Mouse (Mus musculus): Measurements from ENCODE around the gene Nectin3. TPM values are rescaled to one million over a fixed set of nuclear protein-coding genes. Genes with fewer than 3 reads are reported as not detected.

Gene Nectin3
- polyA plus RNA-seq, 1 experiment: 21.9 TPM

GRCm38 (mm10) chr16:46500759-46501158 lies 2.4 kb upstream of the Nectin3 start:
- H3K4me3 ChIP-seq (ENCODE audit: insufficient read depth, low read length): no peak overlapping the region

GRCm38 (mm10) chr16:46497686-46498420 lies 472 bp downstream of the Nectin3 start:
- Histone ChIP-seq H3K27ac (ENCODE audit: insufficient read depth, low read length) (peak overlapping the region; percentile 74), H3K4me1 (ENCODE audit: control insufficient read depth, insufficient read depth, low read length) (no peaks in the 10 kb centered on the region), H3K4me3 (ENCODE audit: insufficient read depth, low read length) (peak overlapping the region; percentile 94)
- TF ChIP-seq POLR2A (IDR thresholded peaks at IDR 0.05; ENCODE audit: extremely low read depth, insufficient read depth, low read length) (peak; percentile 82), CTCF (IDR thresholded peaks at IDR 0.05; ENCODE audit: extremely low read depth, insufficient read depth, low read length) (no peak)

More at GRCm38 (mm10) chr16:46500759-46501158, 2.4 kb upstream of the Nectin3 start:
- Histone ChIP-seq H3K27ac (ENCODE audit: insufficient read depth, low read length) (no peak overlapping the region), H3K4me1 (ENCODE audit: control insufficient read depth, insufficient read depth, low read length) (no peaks in the 10 kb centered on the region)
- no peak for TF ChIP-seq POLR2A (IDR thresholded peaks at IDR 0.05; ENCODE audit: extremely low read depth, insufficient read depth, low read length)
- no peak for TF ChIP-seq CTCF (IDR thresholded peaks at IDR 0.05; ENCODE audit: extremely low read depth, insufficient read depth, low read length)

- peak overlapping the region; percentile 74 for H3K27ac ChIP-seq (ENCODE audit: insufficient read depth, low read length)
- H3K4me1 ChIP-seq (ENCODE audit: control insufficient read depth, insufficient read depth, low read length): no peaks in the 10 kb centered on the region
- TF ChIP-seq POLR2A (IDR thresholded peaks at IDR 0.05; ENCODE audit: extremely low read depth, insufficient read depth, low read length) (peak; percentile 89), CTCF (IDR thresholded peaks at IDR 0.05; ENCODE audit: extremely low read depth, insufficient read depth, low read length) (no peak)
- peak overlapping the region; percentile 94 for H3K4me3 ChIP-seq (ENCODE audit: insufficient read depth, low read length)
Observed at GRCm38 (mm10) chr16:46496889-46497685, 1.2 kb downstream of the Nectin3 start.

DNA sequence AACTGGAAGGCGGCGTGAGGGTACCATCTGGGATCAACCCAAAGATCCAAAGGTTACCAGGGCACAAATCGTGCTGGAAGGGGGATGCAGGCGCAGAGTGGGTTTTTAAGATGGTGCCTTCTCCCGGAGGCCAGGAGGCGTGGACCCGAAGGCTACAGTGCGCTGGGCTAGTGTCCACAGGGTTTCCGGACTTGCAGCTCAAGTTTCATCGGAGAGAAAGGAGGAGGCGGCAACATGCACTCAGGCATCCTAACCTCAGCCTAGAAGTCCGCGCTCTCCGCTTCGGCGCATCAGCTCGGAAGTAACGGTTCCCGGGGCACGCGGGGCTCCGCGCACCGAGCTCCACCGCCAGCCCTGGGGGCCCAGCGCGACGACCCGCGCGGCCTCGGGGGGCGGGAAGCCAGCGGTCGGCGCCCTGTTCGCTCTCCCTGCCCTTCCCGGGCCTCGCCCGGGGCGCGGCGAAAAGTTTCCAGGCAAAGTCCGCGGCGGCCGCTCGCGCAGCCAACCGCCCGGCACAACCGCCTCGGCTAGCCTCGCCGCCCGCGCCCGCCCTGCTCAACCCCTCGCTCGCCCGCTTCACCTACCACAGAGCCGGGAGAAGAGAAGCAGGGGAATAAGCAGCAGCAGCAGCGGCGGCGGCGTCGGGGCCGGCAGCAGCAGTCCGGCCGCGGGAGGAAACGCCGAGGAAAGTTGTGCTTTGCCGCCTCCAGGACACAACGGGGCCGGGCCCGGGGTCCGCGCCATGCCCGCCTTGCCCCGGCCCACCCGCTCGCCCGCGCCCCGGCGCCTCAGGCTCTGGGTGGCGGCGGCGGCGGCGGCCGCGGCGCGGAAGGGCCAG lies 2.1 kb downstream of the Nectin3 start:
- peak overlapping the region; percentile 65 for H3K27ac ChIP-seq (ENCODE audit: insufficient read depth, low read length)
- no peaks in the 10 kb centered on the region for H3K4me1 ChIP-seq (ENCODE audit: control insufficient read depth, insufficient read depth, low read length)
- peak overlapping the region; percentile 94 for H3K4me3 ChIP-seq (ENCODE audit: insufficient read depth, low read length)
- TF ChIP-seq CTCF (IDR thresholded peaks at IDR 0.05; ENCODE audit: extremely low read depth, insufficient read depth, low read length): no peak
- no peak for TF ChIP-seq POLR2A (IDR thresholded peaks at IDR 0.05; ENCODE audit: extremely low read depth, insufficient read depth, low read length)

GRCm38 (mm10) chr16:46495201-46495600 lies 3.1 kb downstream of the Nectin3 start:
- Histone ChIP-seq H3K4me1 (ENCODE audit: control insufficient read depth, insufficient read depth, low read length) (no peaks in the 10 kb centered on the region), H3K4me3 (ENCODE audit: insufficient read depth, low read length) (peak overlapping the region; percentile 94), H3K27ac (ENCODE audit: insufficient read depth, low read length) (peak overlapping the region; percentile 26; the same call in 1 of the 2 replicates)
- TF ChIP-seq POLR2A (IDR thresholded peaks at IDR 0.05; ENCODE audit: extremely low read depth, insufficient read depth, low read length) (no peak), CTCF (IDR thresholded peaks at IDR 0.05; ENCODE audit: extremely low read depth, insufficient read depth, low read length) (no peak)

DNA sequence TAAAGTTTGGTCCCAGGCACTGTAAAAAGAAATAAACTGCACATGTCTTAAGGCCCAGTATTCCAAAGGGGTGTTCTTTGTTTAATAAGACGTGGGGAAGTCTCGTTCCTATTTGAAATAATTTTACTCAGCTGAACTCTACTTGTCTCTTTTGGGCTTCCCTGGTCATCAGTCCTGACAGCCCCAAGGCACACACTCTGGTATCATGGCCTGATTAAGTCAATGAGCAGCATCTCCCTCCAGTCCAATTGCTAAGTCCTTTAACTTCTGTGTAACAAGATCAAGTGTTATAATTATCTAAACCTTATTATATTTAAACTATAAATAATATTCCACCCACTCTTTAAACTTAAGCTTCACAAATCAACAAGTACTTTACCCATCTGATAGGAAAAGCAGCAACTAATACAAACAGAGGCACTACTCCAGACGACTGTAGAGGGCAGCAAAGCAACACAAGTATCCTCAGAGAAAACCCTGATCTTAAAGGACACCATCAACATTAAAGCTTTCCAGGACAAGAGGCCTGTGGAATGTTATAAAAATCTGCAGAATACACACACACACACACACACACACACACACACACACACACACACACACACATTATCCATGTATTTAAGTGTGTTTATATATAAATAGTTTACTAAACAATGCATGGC lies 10.8 kb downstream of the Nectin3 start:
- H3K4me1 ChIP-seq (ENCODE audit: control insufficient read depth, insufficient read depth, low read length): no peaks in the 10 kb centered on the region
- H3K27ac ChIP-seq (ENCODE audit: insufficient read depth, low read length): no peak overlapping the region
- TF ChIP-seq POLR2A (IDR thresholded peaks at IDR 0.05; ENCODE audit: extremely low read depth, insufficient read depth, low read length) (no peak), CTCF (IDR thresholded peaks at IDR 0.05; ENCODE audit: extremely low read depth, insufficient read depth, low read length) (peak; percentile 59; the same call in 1 of the 2 replicates)
- H3K4me3 ChIP-seq (ENCODE audit: insufficient read depth, low read length): no peak overlapping the region

DNA sequence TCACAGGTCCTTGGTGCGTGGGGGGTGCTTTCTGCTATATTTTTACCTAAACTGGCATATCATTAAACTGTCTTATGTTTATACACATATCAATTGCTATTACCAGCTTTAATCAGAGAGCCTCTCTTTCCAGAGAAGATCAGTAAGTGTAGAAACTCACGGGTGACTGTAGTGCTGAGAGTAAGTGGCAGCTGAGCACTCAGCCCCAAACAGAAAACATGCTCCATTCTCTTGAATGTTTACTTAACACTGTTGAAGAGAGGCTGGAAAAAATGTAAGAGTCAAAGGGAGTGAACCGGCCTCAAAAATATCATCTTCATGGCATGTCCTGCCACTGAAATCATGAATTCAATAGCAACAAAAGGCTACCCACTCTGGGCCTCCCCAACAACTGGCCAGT lies 21.0 kb downstream of the Nectin3 start:
- H3K27ac ChIP-seq (ENCODE audit: insufficient read depth, low read length): no peak overlapping the region
- no peak overlapping the region for H3K4me3 ChIP-seq (ENCODE audit: insufficient read depth, low read length)
- TF ChIP-seq CTCF (IDR thresholded peaks at IDR 0.05; ENCODE audit: extremely low read depth, insufficient read depth, low read length): no peak
- no peak for TF ChIP-seq POLR2A (IDR thresholded peaks at IDR 0.05; ENCODE audit: extremely low read depth, insufficient read depth, low read length)
- H3K4me1 ChIP-seq (ENCODE audit: control insufficient read depth, insufficient read depth, low read length): no peaks in the 10 kb centered on the region; the same call in 1 of the 2 replicates

DNA sequence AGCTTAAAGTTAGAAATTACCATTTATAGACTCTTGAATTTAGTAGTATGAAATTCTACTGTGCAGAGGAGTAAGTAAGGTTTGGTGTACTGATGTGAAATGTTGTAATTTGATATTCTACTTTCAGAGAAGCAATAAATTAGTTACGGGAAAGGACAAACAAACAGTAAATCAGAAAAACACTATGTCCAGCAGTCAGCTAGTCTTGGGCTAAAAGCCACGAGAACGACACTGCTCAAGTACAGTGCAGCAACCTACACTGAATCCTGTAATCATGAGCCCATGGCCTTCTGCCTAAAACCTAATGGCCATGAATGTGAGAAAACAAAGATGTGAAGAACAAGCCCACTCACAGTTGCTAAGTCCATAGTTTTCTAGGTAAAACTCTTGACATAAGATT lies 46.9 kb downstream of the Nectin3 start:
- Histone ChIP-seq H3K27ac (ENCODE audit: insufficient read depth, low read length) (no peak overlapping the region), H3K4me3 (ENCODE audit: insufficient read depth, low read length) (no peak overlapping the region), H3K4me1 (ENCODE audit: control insufficient read depth, insufficient read depth, low read length) (no peaks in the 10 kb centered on the region)
- no peak for TF ChIP-seq CTCF (IDR thresholded peaks at IDR 0.05; ENCODE audit: extremely low read depth, insufficient read depth, low read length)
- TF ChIP-seq POLR2A (IDR thresholded peaks at IDR 0.05; ENCODE audit: extremely low read depth, insufficient read depth, low read length): no peak
